Mouse (Mus musculus) CD4-positive naive resting alpha-beta T cell, adult 76 days (primary cell): ENCODE results near the gene 7530416G11Rik. TPM values are rescaled to one million over a fixed set of nuclear protein-coding genes. Genes with fewer than 3 reads are reported as not detected.

ENCODE experiments used
- total RNA-seq: library from RNA; stranded (reverse); gene quantifications from one replicate; pipeline ENCODE4 v1.2.4, GENCODE M21; 2023

7530416G11Rik gene
- total RNA-seq = not detected

GRCm38 (mm10) chr15:85503127-85503526 lies at the start of gene 7530416G11Rik:
Gene 7530416G11Rik (minus strand): TSS chr15:85503227.

Other genes with a start within 250 kb of the 7530416G11Rik start
- gene Atxn10, start 167.0 kb downstream of the 7530416G11Rik start, total RNA-seq = 71.6 TPM
- gene Wnt7b, start 79.2 kb upstream of the 7530416G11Rik start, total RNA-seq = not detected
- not detected for gene Ppara, start 231.8 kb upstream of the 7530416G11Rik start, total RNA-seq